Mouse (Mus musculus): ENCODE measurements at regions not wholly inside any gene's neighbourhood (a gene's known extent, or its start where the extent isn't known, plus 50 kb on each side); places are given as distances from the start of the nearest gene placed in this dataset.

GRCm38 (mm10) chr3:45981851-45982250 is 466.2 kb downstream of the Pabpc4l start:
- peak; percentile 8 for DNase-seq (ENCODE audit: low spot score)

DNA sequence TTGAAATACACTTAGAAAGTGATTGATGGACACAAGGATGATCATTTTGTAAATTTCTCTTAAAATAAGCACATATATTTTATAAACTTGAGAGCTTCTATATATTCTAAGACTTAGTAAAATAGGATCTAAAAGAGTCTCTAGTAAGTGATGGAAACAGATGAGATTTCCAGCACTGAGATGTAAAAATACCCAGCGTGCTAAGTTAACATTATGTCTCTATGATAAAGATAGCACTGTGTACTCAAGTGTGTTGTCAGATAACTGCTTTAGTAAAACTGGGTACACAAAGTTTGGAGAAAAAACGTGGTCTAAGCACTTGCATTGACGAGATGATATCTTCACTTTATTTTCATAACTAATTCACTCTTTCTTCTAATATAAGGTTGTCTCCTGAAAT is 479.4 kb downstream of the Pabpc4l start:
- DNase-seq (ENCODE audit: low spot score), result no peak

GRCm38 (mm10) chr3:45934435-45934834 is 513.6 kb downstream of the Pabpc4l start:
- no peak for DNase-seq (ENCODE audit: low spot score)

DNA sequence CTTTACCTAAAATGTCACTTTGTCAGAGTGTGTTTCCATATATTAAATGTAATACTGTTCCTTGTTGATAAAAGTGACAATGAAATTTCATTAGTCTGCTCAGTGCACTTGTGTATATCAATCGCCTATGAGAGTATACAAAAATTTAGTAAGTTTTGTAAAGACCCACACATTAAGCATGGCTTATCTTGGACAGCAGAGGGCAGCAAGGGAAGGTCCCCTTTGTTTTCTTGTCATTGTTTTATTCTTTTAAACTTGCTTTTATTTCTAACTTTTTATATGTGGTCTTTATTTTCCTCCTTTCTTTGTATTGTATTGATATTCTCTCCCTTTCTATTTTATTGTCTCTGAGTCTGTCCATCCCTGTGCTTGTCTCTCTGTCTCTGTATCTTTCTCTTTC is 523.7 kb downstream of the Pabpc4l start:
- no peak for DNase-seq (ENCODE audit: low spot score)
